Mouse (Mus musculus): ENCODE results near the gene Hc. TPM values are rescaled to one million over a fixed set of nuclear protein-coding genes. Genes with fewer than 3 reads are reported as not detected.

The Hc gene
- polyA plus RNA-seq, 1 experiment = 0.56 TPM

DNA sequence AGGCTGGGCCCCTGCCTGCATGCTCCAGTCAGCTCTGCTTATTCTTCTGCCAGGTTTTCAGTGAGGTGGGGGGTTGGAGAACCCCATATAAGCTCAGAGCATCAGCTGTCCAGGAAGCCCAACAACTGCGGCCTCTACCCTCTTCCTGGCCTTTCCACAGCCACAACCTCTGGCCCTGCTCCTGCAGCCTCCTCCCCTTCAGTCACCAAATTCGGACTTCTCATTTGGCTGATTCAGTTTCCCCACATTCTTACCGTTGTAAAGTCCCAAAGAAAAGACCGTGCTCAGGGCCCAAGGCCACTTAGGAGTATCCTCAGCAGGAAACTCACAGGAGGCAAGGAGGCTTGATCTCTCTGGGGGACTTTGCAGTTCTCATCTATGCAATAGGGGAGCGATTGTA is 104.3 kb downstream of the Hc start:
- DNase-seq (ENCODE audit: low spot score) = no peak

DNA sequence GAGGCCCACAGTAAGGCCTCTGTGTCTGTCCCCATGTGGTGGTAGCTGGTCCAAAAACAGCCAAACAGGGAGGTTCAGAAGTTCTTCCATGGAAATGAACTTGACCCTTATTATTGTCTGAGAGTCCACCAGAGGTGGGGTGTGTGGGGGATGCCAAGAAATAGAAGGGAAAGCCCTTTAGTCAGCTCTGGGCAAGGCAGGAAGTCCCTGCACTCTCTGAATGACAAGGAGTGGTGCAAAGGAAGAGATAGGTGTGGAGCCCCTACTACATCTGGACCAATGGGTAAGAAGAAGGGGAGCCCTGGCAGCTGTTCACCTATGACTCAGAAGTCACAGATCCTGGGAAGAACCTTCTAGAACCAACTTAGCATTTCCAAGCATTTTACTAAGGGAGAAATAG is 106.9 kb downstream of the Hc start:
- no peak for DNase-seq (ENCODE audit: low spot score)

DNA sequence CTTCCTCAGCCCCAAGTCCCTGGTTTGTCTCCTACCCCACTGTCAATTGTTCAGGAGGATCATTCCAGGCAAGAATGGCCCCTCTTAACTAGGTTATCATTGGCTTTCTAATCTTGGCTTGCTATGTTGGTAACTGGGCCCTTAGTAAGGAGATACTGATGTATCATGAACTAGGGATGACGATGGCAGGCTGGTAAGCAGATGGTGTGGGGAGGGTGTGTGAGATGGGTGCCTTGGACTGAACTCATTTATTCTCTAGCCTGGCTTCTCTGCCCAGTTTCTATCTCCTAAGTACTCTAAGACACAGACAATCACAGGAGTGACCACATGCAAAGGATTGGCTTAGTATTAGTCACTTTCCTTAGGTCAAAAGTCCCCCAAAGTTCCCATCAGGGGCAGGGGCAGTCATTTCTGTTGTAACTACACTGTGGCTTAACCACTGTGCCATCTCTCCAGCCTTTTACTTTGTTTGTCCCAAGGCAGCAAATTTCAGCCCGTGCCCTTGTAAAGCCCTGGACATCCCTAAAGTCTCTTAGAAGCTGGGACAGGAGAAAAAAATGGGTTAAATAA is 107.6 kb downstream of the Hc start:
- no peak for DNase-seq (ENCODE audit: low spot score)

DNA sequence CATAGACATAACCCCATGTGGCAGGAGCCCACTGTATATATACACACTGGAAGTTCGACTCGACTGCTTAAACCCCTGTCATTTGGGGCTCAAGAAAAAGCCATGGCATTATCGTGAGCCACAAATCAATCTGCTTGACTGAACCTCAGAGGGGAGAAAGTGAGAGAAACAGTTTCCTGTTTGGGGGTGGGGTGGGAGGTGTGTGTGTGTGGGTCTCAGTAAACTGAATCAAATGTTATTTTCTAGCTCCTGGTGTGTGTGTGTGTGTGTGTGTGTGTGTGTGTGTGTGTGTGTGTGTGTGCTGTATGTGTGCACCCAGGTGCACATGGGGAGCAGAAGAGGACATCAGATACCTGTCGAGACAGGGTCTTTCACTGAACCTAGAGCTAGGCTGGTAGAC is 108.2 kb downstream of the Hc start:
- DNase-seq (ENCODE audit: low spot score) = no peak

DNA sequence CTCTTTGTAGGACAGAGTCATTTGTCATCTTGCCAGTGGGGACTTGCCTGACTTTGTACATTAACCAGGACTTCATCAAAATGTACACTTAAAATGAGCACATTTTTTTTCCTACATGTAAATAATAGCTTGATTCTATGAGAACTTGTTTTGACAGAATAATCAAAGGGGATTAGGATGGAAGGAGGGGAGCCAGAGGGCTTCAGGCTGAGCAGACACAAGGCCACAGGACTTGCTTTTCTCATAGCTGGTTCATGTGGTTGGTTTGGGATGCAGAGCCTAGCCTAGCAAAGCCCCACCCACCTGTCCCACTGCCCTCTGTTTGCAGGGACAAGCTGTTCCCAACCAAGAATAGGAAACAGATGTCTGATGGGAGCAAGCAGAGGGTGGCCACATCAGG is 109.8 kb downstream of the Hc start:
- DNase-seq (ENCODE audit: low spot score) = no peak

DNA sequence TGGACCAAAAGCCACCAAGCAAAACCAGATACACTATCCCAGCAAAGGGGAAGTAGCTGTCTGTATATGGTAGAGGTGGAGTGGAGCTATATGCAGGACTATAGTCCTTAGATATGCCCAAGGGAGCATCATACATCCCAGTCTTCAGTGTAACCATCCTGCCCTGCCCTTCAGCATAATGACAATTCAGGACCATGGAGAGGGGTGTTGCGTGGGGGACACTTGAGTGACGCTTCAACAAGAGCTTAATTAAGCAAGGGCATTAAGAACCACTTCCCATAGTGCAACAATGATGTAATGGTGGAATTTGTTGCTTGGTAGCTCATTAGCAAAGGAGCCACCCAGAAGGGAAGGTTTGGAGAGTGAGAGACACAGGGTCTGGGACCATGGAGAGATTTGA is 112.6 kb downstream of the Hc start:
- no peak for DNase-seq (ENCODE audit: low spot score)

DNA sequence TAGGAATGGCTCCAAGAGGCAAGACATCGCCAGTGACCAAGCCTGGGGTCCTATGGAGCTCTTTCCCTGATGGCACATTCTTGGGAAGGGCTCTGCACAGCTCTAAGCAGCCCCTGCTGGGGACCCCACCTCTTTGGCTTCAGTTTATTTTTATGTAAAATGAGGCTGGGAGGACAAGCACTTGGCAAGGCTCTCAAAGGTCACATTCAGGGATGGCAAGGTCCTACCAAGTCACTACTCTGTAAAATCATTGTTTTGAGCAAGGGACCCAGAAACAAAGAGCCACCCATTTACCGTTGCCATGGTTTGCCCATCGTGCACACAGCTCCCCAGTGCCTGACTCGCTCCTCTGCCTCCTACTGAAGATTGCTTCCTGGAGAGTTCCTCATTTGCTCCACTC is 115.2 kb downstream of the Hc start:
- no peak for DNase-seq (ENCODE audit: low spot score)

DNA sequence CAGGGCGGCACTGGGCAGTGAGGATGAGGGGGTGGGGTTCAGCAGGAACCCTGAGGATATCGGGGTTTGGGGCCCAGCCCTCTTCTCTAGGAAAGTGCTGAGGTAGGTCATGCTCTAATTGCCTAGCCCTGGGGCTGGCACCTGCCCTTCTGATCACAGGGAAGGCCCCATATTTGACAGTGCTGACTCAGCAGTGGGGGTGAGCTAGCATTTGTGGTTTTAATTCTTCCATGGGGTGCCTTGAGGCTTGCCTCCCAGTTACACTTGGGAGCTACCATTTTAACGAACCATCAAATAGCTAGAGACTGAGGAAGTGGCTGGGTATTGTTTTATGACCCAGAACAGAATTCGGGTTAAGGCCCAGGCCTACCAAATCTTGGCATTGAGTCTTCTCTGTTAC is 115.7 kb downstream of the Hc start:
- no peak for DNase-seq (ENCODE audit: low spot score)

DNA sequence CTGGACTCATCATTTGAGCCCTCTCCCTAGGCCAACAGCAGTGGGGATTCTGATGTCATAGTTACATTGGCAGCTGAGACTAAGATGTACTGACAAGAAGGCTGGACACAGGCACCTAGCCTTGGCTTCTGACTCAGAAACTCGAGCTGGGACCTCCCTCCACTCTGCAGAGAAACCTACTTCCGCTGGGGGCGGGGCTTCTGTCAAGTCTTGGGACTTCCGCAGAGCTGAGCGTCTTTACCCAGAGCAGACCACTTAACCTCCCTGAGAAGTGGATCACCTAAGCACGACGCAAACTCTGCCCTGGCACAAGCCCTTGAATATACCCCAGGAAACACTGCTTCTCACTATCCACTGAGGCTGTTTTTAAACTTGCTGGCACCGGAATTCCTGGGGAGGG is 116.5 kb downstream of the Hc start:
- DNase-seq (ENCODE audit: low spot score) = no peak

DNA sequence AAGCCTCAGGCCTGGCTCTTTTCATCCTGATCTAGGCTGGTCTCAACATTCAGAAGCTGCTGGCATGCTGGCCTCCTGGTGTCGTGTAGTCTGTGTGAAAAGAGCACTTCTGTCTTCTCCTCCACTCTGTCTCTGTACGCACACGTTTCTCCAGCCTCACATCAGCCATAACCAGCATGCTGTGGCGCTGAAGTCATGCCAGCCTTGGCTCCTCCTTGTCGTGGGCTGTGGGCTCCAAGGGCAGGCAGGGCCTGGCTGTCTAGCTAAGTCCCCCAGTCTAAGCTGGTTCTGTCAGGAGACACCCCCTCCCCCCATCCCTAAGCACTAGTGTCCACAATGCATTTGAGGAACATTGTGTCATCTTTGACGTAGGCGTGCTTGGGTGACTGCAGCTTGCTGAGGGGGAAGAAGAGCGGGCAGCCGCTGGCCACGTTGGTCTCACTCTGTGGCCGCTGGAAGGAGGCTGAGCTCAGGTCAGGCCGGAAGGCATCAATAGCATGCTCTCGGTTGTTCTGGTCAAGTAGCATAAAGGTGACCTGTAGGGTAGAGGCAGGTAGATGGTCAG is 117.6 kb downstream of the Hc start:
- DNase-seq (ENCODE audit: low spot score) = no peak

DNA sequence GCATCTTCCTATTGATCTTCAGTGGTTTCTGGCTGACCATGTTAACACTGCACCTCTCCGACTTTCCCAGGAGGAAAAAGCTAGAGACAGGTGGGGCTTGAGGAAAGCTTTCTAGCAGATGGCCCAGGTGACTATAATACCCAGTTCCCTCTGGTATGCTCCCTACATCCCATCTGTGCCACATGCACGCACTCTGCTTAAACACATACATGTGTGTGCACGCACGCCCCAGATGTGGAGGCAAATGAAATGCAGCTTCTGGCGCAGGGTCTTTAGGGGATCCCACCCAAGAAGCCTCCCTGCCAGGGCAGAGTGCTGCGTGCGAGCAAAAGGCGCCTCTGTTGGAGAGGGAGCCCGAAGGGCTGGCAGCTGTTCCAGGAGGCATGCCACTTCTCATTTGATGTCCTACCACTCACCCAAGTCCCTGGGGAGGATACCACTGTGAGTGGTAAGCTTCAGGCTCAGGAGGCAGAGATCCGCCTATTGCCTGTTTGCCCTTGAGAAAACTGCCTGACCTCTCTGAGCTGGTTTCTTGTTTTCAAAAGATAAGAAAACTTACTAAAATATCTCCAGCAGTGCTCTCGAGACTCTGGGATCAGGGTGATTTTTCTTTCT is 120.1 kb downstream of the Hc start:
- no peak for DNase-seq (ENCODE audit: low spot score)

DNA sequence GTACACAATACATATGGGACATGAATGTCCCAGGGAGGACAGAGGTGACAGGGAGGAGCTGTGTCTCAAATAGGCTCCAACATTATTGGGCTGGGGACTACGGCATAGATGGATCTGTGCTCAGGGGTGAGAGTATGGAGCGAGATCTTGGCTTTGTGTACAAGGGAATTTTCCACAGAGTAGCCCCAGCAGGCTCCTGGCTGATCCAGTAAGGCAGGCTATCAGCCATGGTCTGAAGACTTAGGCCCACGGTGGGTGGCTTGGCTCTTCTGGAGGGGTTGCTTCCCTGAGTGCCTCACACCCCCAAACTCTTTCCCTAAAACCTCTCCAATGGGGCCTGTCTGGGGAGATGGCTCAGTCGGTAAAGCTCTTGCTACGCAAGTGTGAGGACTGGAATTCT is 121.0 kb downstream of the Hc start:
- no peak for DNase-seq (ENCODE audit: low spot score)

DNA sequence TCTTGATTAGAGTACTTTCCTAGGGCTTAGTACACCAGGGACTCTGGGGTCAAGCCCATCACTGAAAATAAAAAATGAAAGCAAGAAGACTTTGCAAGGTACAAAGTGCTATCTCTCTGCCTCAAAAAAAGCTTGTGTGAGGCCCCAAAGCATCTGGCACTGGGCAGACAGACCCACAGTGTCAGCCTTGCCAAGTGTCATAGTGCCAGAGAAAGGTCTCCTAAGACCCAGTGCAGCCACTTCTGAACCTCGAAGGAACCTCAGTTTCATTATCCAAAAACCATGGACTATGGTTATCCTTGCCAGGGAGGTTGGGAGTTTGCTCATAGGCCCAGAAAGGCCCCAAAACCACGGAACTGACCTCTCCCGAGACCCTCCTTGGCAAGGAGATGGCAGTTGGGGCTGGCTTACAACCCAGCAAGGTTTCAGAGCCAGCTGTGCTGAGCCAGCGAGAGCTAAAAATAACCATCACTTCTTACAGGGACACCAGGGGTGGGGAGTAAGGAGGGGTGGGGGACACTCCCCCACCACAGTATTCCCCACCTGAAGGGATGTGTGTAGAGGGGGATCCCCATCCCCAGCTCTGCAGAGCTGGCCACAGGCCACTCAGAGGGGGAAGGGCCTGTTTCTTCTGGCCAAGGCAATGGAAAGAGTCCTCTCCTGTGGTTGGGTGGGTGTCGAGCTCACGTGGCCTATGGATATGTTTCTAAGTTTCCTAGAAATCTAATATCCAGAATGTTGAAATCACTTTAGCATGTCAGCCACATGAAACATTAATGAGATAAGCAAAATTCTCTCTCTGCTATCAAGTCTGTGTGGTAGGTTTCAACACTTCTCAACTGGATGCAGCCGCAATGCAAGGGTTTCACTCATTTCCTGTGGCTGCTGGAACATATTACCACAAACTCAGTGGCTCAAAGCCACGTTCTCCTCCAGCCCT is 122.7 kb downstream of the Hc start:
- no peak for DNase-seq (ENCODE audit: low spot score)

DNA sequence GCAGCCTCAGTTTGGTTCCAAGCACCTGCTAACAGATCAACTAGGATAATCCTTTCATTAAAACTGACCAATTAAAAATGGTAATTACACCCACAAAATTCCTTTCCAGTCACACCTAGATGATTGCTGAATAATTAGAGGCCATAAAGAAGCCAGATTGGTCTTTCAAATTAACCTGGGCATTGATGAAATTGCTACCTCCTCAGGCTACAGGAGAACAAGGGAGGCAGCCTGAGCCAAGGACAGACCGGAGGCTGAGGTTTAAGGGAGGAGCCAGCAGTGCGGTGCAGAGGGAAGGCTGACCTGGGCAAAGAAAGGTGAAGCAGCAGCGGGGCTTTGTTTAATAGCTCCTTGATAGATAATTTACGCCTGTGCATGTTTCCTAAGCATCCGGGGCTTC is 123.8 kb downstream of the Hc start:
- no peak for DNase-seq (ENCODE audit: low spot score)

Other genes starting within 250 kb of the Hc start
- 70.3 and 71.0 TPM in 2 replicates for gene Fbxw2, start 235.1 kb downstream of the Hc start, polyA plus RNA-seq (2012; rRNA removed)
- 0.04 and 0.08 TPM in 2 replicates for gene Gm34653, start 228.4 kb downstream of the Hc start, polyA plus RNA-seq (2012; rRNA removed)
- 1.9 and 3.0 TPM in 2 replicates for gene Cutal, start 187.0 kb downstream of the Hc start, polyA plus RNA-seq (2012; rRNA removed)
- gene Psmd5, start 186.5 kb downstream of the Hc start, polyA plus RNA-seq (2012; rRNA removed) = 44.8 and 54.0 TPM in 2 replicates
- gene Phf19, start 147.4 kb downstream of the Hc start, polyA plus RNA-seq (2012; rRNA removed) = 4.5 and 4.7 TPM in 2 replicates
- gene Traf1, start 99.7 kb downstream of the Hc start, polyA plus RNA-seq (2012; rRNA removed) = 5.9 and 6.6 TPM in 2 replicates
- gene AI182371, start 40.1 kb upstream of the Hc start, polyA plus RNA-seq (2012; rRNA removed) = 1.0 and 1.4 TPM in 2 replicates
- 20.8 and 23.7 TPM in 2 replicates for gene Cntrl, start 48.1 kb upstream of the Hc start, polyA plus RNA-seq (2012; rRNA removed)
- 132 and 145 TPM in 2 replicates for gene Rab14, start 139.7 kb upstream of the Hc start, polyA plus RNA-seq (2012; rRNA removed)
- gene Gsn, start 194.9 kb upstream of the Hc start, polyA plus RNA-seq (2012; rRNA removed) = 4,184 and 4,255 TPM in 2 replicates

Data from urinary bladder, adult 2 months (tissue).